Mouse (Mus musculus) intestine, postnatal 0 days (tissue): ENCODE measurements around the gene Slc16a7. TPM values are rescaled to one million over a fixed set of nuclear protein-coding genes. Genes with fewer than 3 reads are reported as not detected.

Experiments used
- ATAC-seq: fragments of 200-750 bp; cut with Nextera tagmentation; 2 replicates; pipeline ENCODE4 v1.8.0; 2017; ENCODE audit warnings: mild to moderate bottlenecking, moderate TSS enrichment, moderate library complexity
- H3K27ac ChIP-seq: fragments of 300-500 bp; sonication (generic); 2 replicates; pipeline ENCODE4 v1.5.1; 2014; ENCODE audit warnings: mild to moderate bottlenecking, low read depth, low read length, moderate library complexity
- H3K27me3 ChIP-seq: fragments of 300-500 bp; sonication (generic); replicated peaks from 2 replicates; pipeline ENCODE4 v1.6.1; 2014; ENCODE audit warnings: low read length, mixed read lengths; ENCODE audit not compliant: control insufficient read depth, insufficient read depth
- H3K36me3 ChIP-seq: fragments of 300-500 bp; sonication (generic); 2 replicates; pipeline ENCODE4 v1.6.1; 2014; ENCODE audit warnings: mild to moderate bottlenecking, moderate library complexity; ENCODE audit not compliant: control insufficient read depth, insufficient read depth
- H3K4me1 ChIP-seq: fragments of 300-500 bp; sonication (generic); replicated peaks from 2 replicates; pipeline ENCODE4 v1.6.1; 2014; ENCODE audit warnings: antibody characterized with exemption, low read length, mixed read lengths; ENCODE audit not compliant: control insufficient read depth, insufficient read depth
- H3K4me2 ChIP-seq: fragments of 300-500 bp; sonication (generic); replicated peaks from 2 replicates; pipeline ENCODE4 v1.6.1; 2014; ENCODE audit warnings: low read depth, mild to moderate bottlenecking, moderate library complexity
- H3K4me3 ChIP-seq: fragments of 300-500 bp; sonication (generic); 2 replicates; pipeline ENCODE4 v1.5.1; 2014; ENCODE audit warnings: low read depth, low read length
- H3K9ac ChIP-seq: fragments of 300-500 bp; sonication (generic); 2 replicates; pipeline ENCODE4 v1.6.1; 2014; ENCODE audit warnings: mild to moderate bottlenecking, low read depth, low read length
- H3K9me3 ChIP-seq: fragments of 300-500 bp; sonication (generic); 2 replicates; pipeline ENCODE4 v1.6.1; 2016; ENCODE audit warnings: mixed run types; ENCODE audit not compliant: control insufficient read depth
- CTCF ChIP-seq: sonication (generic); IDR thresholded peaks from 2 replicates; pipeline ENCODE4 v1.5.1; 2016; ENCODE audit warnings: low read depth, mild to moderate bottlenecking, control low read depth, antibody characterized with exemption, moderate library complexity
- WGBS: fragments of 180-500 bp; shearing (Covaris S2); extraction: QIAGEN DNeasy Blood & Tissue Kit; methylation state at CpG from one replicate; pipeline ENCODE4 v1.1.7; 2014; 5-methylcytosine and 5-hydroxymethylcytosine counted together
- polyA plus RNA-seq: library from polyadenylated mRNA; unstranded; fragments of >200 nt; fragmentation: Nextera tagmentation; extraction: Ambion mirVana; gene quantifications from 2 replicates; pipeline ENCODE4 v1.2.1, GENCODE M21; 2015

Gene Slc16a7
- polyA plus RNA-seq, 1 experiment from 2014 or later, result 2.0 TPM

DNA sequence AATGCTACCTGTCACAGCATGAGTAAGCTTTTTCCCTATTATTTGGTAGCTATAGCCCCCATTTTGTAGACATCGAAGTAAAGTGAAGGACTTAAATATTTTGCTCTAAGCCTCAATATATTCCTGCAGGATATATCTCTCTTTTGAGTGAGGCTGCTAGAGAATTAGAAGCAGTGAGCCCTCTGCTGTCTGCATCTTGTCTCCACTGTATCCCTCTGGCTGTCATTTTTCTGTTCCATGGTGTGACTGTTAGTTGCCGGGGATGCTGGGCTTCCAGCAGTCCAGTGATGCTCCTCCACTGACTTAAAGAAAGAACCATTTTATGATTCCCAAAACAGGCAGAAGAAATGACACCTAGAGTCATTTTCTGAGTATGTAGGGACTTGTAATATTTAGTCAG lies 78.4 kb downstream of the Slc16a7 start:
- no peaks in the 10 kb centered on the region for H3K27me3 ChIP-seq
- H3K4me2 ChIP-seq, result no peak overlapping the region
- no peak for TF ChIP-seq CTCF
- no peak overlapping the region for H3K27ac ChIP-seq
- H3K9ac ChIP-seq, result no peak overlapping the region
- H3K4me3 ChIP-seq, result no peak overlapping the region
- no peaks in the 10 kb centered on the region for H3K4me1 ChIP-seq
- no peaks in the 10 kb centered on the region for H3K9me3 ChIP-seq
- no peaks in the 10 kb centered on the region for H3K36me3 ChIP-seq
- no peak for ATAC-seq
- WGBS, result 97% methylated on average over 2 of the region's 2 CpGs

DNA sequence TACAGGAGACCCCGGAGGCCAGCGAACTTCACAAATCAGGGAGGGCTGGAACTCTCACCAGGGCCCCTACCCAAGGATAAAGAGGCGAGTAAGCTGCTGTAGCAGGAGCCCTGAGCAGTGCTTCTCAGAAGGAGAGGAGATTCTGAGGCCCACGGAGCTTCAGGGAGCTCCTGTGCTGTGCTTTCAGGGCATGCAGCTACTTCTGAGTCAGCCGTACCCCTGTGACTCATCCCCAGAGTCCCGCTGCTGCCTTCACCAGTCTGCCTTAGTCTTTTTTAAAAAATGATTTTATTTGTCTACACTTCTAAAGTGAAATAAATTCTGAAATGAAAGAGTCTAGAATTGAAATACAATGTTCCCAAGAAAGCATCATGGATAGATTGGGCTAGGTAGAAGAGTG lies 91.2 kb downstream of the Slc16a7 start:
- Histone ChIP-seq H3K4me1 (no peaks in the 10 kb centered on the region), H3K27me3 (no peaks in the 10 kb centered on the region), H3K9ac (no peak overlapping the region), H3K36me3 (no peaks in the 10 kb centered on the region), H3K27ac (no peak overlapping the region), H3K4me2 (no peak overlapping the region), H3K4me3 (no peak overlapping the region), H3K9me3 (no peaks in the 10 kb centered on the region)
- ATAC-seq, result no peak
- no peak for TF ChIP-seq CTCF
- WGBS, result 74% methylated on average over 6 of the region's 6 CpGs

DNA sequence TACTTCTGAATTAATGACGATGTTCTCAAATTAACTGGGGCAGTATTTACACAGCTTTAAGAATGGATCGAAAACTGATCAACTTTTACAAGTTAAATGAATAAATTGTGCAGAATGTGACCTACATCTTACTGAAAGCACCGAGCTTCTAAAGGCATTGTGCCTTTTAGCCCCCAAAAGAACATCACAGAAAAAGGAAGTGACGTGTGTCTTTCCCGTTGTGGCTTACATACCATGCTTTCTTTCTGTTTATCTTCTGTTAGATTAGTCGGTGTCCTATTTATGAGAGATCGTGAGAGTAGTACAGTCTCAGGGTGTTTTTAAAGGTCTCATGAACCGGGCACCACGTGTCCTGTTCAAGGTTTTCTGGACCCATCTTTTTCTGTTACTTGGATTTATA lies 98.9 kb downstream of the Slc16a7 start:
- Histone ChIP-seq H3K4me1 (no peaks in the 10 kb centered on the region), H3K4me2 (no peak overlapping the region), H3K36me3 (no peaks in the 10 kb centered on the region), H3K9ac (no peak overlapping the region), H3K27me3 (no peaks in the 10 kb centered on the region), H3K27ac (no peak overlapping the region), H3K4me3 (no peak overlapping the region), H3K9me3 (no peaks in the 10 kb centered on the region)
- 80% methylated on average over 9 of the region's 9 CpGs for WGBS
- ATAC-seq, result no peak
- TF ChIP-seq CTCF, result no peak

DNA sequence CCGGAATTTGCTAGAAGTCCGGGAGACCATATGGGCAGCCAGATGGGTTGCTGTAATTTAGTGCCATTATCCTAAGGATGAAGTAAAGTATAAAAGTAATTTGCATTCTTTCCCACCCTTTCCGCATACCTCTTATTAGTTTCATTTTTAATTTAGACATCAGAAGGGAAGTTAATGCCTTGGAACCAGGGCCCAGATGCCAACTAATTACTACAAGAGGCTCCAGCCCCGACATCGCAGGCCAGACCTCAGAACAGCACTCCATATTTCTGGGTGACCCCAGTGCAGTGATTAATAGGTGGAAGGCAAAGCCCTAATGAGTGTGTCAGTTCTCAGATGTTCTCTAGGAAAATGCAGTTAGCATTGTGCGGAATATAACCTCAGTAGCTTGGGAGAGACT lies 100.7 kb downstream of the Slc16a7 start:
- no peak for TF ChIP-seq CTCF
- Histone ChIP-seq H3K9ac (no peak overlapping the region), H3K4me2 (no peak overlapping the region), H3K27ac (no peak overlapping the region), H3K27me3 (no peaks in the 10 kb centered on the region), H3K36me3 (no peaks in the 10 kb centered on the region), H3K4me3 (no peak overlapping the region), H3K4me1 (no peaks in the 10 kb centered on the region), H3K9me3 (no peaks in the 10 kb centered on the region)
- no peak for ATAC-seq
- WGBS, result 91% methylated on average over 6 of the region's 6 CpGs

DNA sequence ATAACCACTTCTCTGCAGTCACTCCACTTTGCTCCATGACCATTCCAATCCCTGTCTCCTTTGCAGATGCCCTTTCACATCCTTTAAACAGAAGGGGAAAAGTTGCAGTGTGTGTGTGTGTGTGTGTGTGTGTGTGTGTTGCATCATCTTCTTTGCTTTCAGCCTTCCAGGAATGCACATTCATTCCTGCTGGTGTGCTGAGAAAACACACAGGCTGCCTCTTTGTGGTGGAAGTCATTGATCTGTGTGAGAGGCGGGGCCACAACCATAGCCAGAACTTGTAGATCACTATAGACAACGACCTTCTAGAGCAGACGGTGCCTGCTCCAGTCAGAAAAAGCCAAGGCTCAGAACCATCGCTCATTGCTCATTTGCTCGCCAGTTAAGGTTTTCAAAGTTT lies 103.9 kb downstream of the Slc16a7 start:
- no peak overlapping the region for H3K9ac ChIP-seq
- 64% methylated on average over 5 of the region's 5 CpGs for WGBS
- no peak overlapping the region for H3K4me3 ChIP-seq
- no peak overlapping the region for H3K27ac ChIP-seq
- no peak for ATAC-seq
- no peaks in the 10 kb centered on the region for H3K4me1 ChIP-seq
- no peaks in the 10 kb centered on the region for H3K36me3 ChIP-seq
- TF ChIP-seq CTCF, result no peak
- no peaks in the 10 kb centered on the region for H3K9me3 ChIP-seq
- H3K27me3 ChIP-seq, result no peaks in the 10 kb centered on the region
- no peak overlapping the region for H3K4me2 ChIP-seq

DNA sequence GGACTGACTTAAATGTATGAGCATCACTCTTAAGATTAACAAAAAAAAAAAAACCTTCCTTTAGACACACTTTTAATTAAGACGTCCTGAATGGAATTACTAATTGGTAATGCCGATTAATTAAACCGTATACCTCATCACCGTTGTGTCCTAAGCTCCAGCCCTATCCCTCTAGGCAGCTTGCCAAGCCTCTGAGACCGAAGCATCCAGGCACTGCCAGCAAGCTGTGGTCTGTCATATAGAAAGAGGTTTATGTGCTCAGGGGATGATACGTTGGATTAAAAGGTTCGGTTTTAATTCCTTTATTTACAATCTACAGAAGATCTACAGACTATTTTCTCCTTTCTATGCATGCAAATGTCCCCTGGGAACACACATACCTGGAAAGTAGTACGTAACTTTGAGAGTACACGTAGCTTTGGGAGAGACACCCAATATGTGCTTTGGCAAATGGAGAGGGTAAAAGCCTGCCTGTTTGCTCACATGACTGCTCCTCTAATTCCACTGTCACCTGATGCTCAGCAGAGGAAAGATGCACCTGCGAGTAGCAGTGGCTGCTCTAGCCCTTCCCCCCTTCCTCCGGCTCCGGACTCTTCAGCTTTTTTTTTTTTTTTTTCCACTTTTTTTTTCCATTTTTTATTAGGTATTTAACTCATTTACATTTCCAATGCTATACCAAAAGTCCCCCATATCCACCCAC lies 114.0 kb downstream of the Slc16a7 start:
- Histone ChIP-seq H3K4me1 (no peaks in the 10 kb centered on the region), H3K27ac (no peak overlapping the region), H3K36me3 (no peaks in the 10 kb centered on the region), H3K9me3 (no peaks in the 10 kb centered on the region), H3K9ac (no peak overlapping the region), H3K4me3 (no peak overlapping the region), H3K4me2 (no peak overlapping the region), H3K27me3 (no peaks in the 10 kb centered on the region)
- ATAC-seq, result no peak
- WGBS, result 78% methylated on average over 12 of the region's 12 CpGs
- no peak for TF ChIP-seq CTCF
